Mouse (Mus musculus): ENCODE measurements at regions not wholly inside any gene's neighbourhood (a gene's known extent, or its start where the extent isn't known, plus 50 kb on each side); places are given as distances from the start of the nearest gene placed in this dataset.

- no peak for TF ChIP-seq POLR2A (IDR thresholded peaks at IDR 0.05; ENCODE audit: low read depth, low read length)
- TF ChIP-seq CTCF (conservative IDR thresholded peaks at IDR 0.05; ENCODE audit: insufficient read depth, insufficient read length, low read depth, low read length), result no peak
These were observed 194.0 kb upstream of the Fat4 start for GRCm38 (mm10) chr3:38692768-38693167.
